Mouse (Mus musculus) kidney, adult 2 months (tissue): ENCODE data around the gene Arhgap21.

Source experiments
- CTCF ChIP-seq: fragments of 200-500 bp; conservative IDR thresholded peaks from 2 replicates; pipeline ENCODE4 v1.5.1; 2011; ENCODE audit warnings: low read depth, mild to moderate bottlenecking, control low read depth, low read length, moderate library complexity, mixed read lengths; ENCODE audit not compliant: insufficient read depth, insufficient read length
- POLR2A ChIP-seq: fragments of 200-500 bp; IDR thresholded peaks from one replicate; pipeline ENCODE4 v1.6.1; 2011; ENCODE audit warnings: low read depth, low read length, control low read depth

DNA sequence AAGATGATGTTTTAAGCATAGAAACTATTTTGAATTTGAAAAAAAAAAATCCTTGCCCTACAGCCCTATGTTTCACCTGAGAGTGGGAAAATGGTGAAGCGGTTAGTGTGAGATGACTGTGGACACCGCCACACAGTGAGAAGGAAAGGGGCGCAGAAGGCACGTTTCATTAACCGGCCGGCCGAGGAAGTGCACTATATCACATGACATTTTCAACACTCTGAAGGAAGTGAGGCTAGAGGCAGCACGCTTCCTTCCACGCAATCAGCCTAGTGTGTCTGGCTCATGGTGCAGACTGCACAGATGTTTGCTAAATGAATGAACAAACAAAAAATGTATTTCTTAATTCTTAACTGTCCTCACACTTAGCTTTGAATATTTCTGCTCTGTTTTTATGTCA is 69.4 kb downstream of the Arhgap21 start:
- TF ChIP-seq CTCF (no peak), POLR2A (no peak)
